Comparison of ENCODE assay signal across 8 mouse cellular contexts in genomic region chr14:111676851-111677291, GRCm38 (mm10). TPM values are rescaled to one million over a fixed set of nuclear protein-coding genes. Genes with fewer than 3 reads are reported as not detected.
DNase-seq lines count a peak whose midpoint lies in the region; ATAC-seq lines count a peak whose summit lies in the region.

No protein-coding gene starts in this region.

- peaks cover 13% of the 10 kb centered on the region for H3K4me1 ChIP-seq in heart, embryonic 12.5 days (replicated peaks)
- peaks cover 27% of the 10 kb centered on the region for H3K4me1 ChIP-seq in limb, embryonic 10.5 days

- H3K36me3 ChIP-seq in heart, embryonic 12.5 days = no peaks in the 10 kb centered on the region
- H3K36me3 ChIP-seq in limb, embryonic 10.5 days = no peaks in the 10 kb centered on the region

- peak overlapping the region; percentile 80 for H3K9ac ChIP-seq in heart, embryonic 12.5 days

- peaks cover 27% of the 10 kb centered on the region for H3K27me3 ChIP-seq in heart, embryonic 12.5 days (replicated peaks)
- peaks cover 44% of the 10 kb centered on the region for H3K27me3 ChIP-seq in limb, embryonic 10.5 days (ENCODE audit: low read depth, poor library complexity, severe bottlenecking)

- under 1% methylated on average over 18 of the region's 18 CpGs for WGBS in heart, embryonic 12.5 days
- WGBS in limb, embryonic 10.5 days = under 1% methylated on average over 18 of the region's 18 CpGs

- H3K9me3 ChIP-seq in heart, embryonic 12.5 days (replicated peaks) = no peaks in the 10 kb centered on the region
- no peaks in the 10 kb centered on the region for H3K9me3 ChIP-seq in limb, embryonic 10.5 days (replicated peaks)

- DNase-seq in heart, adult 9 months (ENCODE audit: low spot score in 2 of 2) = no peak
- peak; percentile 40 for DNase-seq in cerebellum, adult 9-11 months
- peak; percentile 63 to 72 for DNase-seq in frontal cortex, postnatal 36 days (ENCODE audit: low spot score in 2 of 2)
- DNase-seq in limb, embryonic 10.5 days (ENCODE audit: low spot score) = peak; percentile 53
- DNase-seq in right cerebral cortex, adult 2 months (ENCODE audit: low spot score in 2 of 2) = peak; percentile 59 to 75
- no peak for DNase-seq in adrenal gland, adult 18-20 months (ENCODE audit: low spot score in 2 of 2)
- no peak for DNase-seq in kidney, postnatal 4 days

- ATAC-seq in heart, embryonic 12.5 days (ENCODE audit: insufficient number of reproducible peaks, low FRiP score) = no peak

- peak overlapping the region; percentile 93 for H3K4me2 ChIP-seq in heart, embryonic 12.5 days

- no peak overlapping the region for H3K27ac ChIP-seq in heart, embryonic 12.5 days (ENCODE audit: poor library complexity, severe bottlenecking)
- peak overlapping the region; percentile 30; the same call in 1 of the 2 replicates for H3K27ac ChIP-seq in limb, embryonic 10.5 days

- H3K4me3 ChIP-seq in heart, embryonic 12.5 days = peak overlapping the region; percentile 80
- peak overlapping the region; percentile 79 for H3K4me3 ChIP-seq in limb, embryonic 10.5 days

RNA-seq across cellular contexts. Expression of gene Slitrk5, which starts 2.0 kb away (rescaled TPM):
- 25.1 and 26.8 TPM in 2 replicates for polyA plus RNA-seq in heart, embryonic 12.5 days (2016; fragmentation: Nextera tagmentation; extraction: Ambion mirVana)
- 5.1 and 5.9 TPM in 2 replicates for polyA plus RNA-seq in limb, embryonic 10.5 days (2016; fragmentation: Nextera tagmentation; extraction: Ambion mirVana)
- under 1 TPM; 0.32 to 0.36 TPM for total RNA-seq in adrenal gland, adult 18-20 months (2021)

Comparison
In these comparisons a context has a peak if more than half of its experiments do, and no peak if none do; other contexts are left out.
1. DNase-seq: peak in cerebellum, adult 9-11 months (single experiment), frontal cortex, postnatal 36 days (2 of 2), limb, embryonic 10.5 days (single experiment) and right cerebral cortex, adult 2 months (2 of 2); none in heart, adult 9 months (0 of 2), adrenal gland, adult 18-20 months (0 of 2) and kidney, postnatal 4 days (0 of 2).